Mouse (Mus musculus): ENCODE measurements around the gene Rcan2. TPM values are rescaled to one million over a fixed set of nuclear protein-coding genes. Genes with fewer than 3 reads are reported as not detected.

Gene Rcan2
- polyA plus RNA-seq, 1 experiment from 2014 or later, result 133 TPM

DNA sequence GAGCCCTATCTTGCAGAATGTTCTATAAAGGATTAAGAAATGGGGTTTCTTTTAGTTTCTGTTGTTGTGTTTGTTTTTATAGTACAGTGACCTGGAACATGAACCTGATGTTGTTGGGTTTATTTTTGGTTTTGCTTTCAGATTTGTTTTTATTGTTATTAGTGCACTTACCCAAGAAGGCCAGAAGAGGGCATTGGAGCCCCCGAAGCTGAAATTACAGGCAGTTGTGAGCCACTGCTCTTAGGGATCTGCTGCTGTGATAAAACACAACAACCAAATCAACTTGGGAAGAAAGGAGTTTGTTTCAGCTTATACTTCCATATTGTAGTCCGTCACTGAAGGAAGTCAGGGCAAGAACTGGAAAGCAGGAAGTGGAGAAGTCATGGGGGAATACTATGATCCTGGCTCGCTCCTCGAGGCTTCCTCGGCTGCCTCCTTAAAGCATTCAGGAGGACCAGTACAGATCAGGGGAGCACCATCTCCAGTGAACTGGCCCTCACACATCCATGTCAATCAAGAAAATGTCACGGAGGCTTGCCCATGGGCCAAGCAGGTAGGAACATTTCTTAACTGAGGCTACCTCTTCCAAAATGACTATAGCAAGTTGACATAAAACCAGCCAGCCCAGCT, 275.0 kb downstream of the Rcan2 start:
- H3K27ac ChIP-seq (ENCODE audit: low read length), result no peak overlapping the region
- peaks cover 11% of the 10 kb centered on the region for H3K4me1 ChIP-seq (ENCODE audit: control insufficient read depth, insufficient read depth, low read length)
- no peak overlapping the region for H3K4me2 ChIP-seq (ENCODE audit: low read length)
- no peaks in the 10 kb centered on the region for H3K27me3 ChIP-seq (ENCODE audit: control insufficient read depth, insufficient read depth, low read depth, low read length)
- H3K36me3 ChIP-seq (ENCODE audit: control insufficient read depth, insufficient read depth, low read length), result peaks cover 7% of the 10 kb centered on the region
- no peak overlapping the region for H3K9ac ChIP-seq (ENCODE audit: low read depth, low read length)
- no peak for ATAC-seq
- 58% methylated on average over 6 of the region's 6 CpGs for WGBS
- no peaks in the 10 kb centered on the region; the same call in 1 of the 2 replicates for H3K9me3 ChIP-seq (replicated peaks; ENCODE audit: control insufficient read depth, low read length, poor library complexity, severe bottlenecking)
- H3K4me3 ChIP-seq (ENCODE audit: low read depth, low read length), result no peak overlapping the region

GRCm38 (mm10) chr17:44077146-44077842, 276.1 kb downstream of the Rcan2 start:
- H3K9me3 ChIP-seq (replicated peaks; ENCODE audit: control insufficient read depth, low read length, poor library complexity, severe bottlenecking), result no peaks in the 10 kb centered on the region; the same call in 1 of the 2 replicates
- 85% methylated on average over 12 of the region's 12 CpGs for WGBS
- ATAC-seq, result no peak

DNA sequence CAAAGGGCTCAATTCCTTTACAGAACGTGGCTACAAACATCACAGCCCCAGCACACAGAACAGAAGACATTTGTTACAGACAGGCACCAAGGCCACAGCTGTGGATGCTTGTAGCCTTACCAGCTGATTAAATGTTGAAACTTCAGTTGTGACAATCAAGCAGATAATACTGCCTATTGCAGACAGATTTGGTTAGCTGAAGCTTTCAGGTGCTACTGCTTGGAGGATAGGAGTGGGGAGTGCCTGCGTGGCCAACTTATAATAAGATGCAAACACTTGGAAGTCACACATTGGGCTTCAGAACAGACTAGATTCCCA, 276.7 kb downstream of the Rcan2 start:
- Histone ChIP-seq H3K4me1 (ENCODE audit: control insufficient read depth, insufficient read depth, low read length) (peaks cover 19% of the 10 kb centered on the region), H3K9me3 (replicated peaks; ENCODE audit: control insufficient read depth, low read length, poor library complexity, severe bottlenecking) (no peaks in the 10 kb centered on the region; the same call in 1 of the 2 replicates), H3K36me3 (ENCODE audit: control insufficient read depth, insufficient read depth, low read length) (peaks cover 18% of the 10 kb centered on the region), H3K4me3 (ENCODE audit: low read depth, low read length) (no peak overlapping the region), H3K27ac (ENCODE audit: low read length) (no peak overlapping the region), H3K9ac (ENCODE audit: low read depth, low read length) (no peak overlapping the region), H3K27me3 (ENCODE audit: control insufficient read depth, insufficient read depth, low read depth, low read length) (no peaks in the 10 kb centered on the region), H3K4me2 (ENCODE audit: low read length) (no peak overlapping the region)
- ATAC-seq, result no peak
- WGBS, result 70% methylated on average over 2 of the region's 2 CpGs

More at GRCm38 (mm10) chr17:44077146-44077842, 276.1 kb downstream of the Rcan2 start:
- Histone ChIP-seq H3K9ac (ENCODE audit: low read depth, low read length) (no peak overlapping the region), H3K27ac (ENCODE audit: low read length) (no peak overlapping the region), H3K36me3 (ENCODE audit: control insufficient read depth, insufficient read depth, low read length) (peaks cover 14% of the 10 kb centered on the region), H3K4me2 (ENCODE audit: low read length) (no peak overlapping the region), H3K27me3 (ENCODE audit: control insufficient read depth, insufficient read depth, low read depth, low read length) (no peaks in the 10 kb centered on the region), H3K4me1 (ENCODE audit: control insufficient read depth, insufficient read depth, low read length) (peaks cover 18% of the 10 kb centered on the region), H3K4me3 (ENCODE audit: low read depth, low read length) (no peak overlapping the region)

GRCm38 (mm10) chr17:44078631-44079350, 277.6 kb downstream of the Rcan2 start, which contains the start of gene Enpp5:
Gene Enpp5 (plus strand): TSS chr17:44078813.
- peak within 1 kb of the TSS; percentile 90 for H3K9ac ChIP-seq (ENCODE audit: low read depth, low read length)
- peaks cover 19% of the 10 kb centered on the region for H3K4me1 ChIP-seq (ENCODE audit: control insufficient read depth, insufficient read depth, low read length)
- no peaks in the 10 kb centered on the region for H3K27me3 ChIP-seq (ENCODE audit: control insufficient read depth, insufficient read depth, low read depth, low read length)
- peak; percentile 99 for ATAC-seq
- H3K9me3 ChIP-seq (replicated peaks; ENCODE audit: control insufficient read depth, low read length, poor library complexity, severe bottlenecking), result no peaks in the 10 kb centered on the region; the same call in 1 of the 2 replicates
- peak within 1 kb of the TSS; percentile 62 for H3K4me2 ChIP-seq (ENCODE audit: low read length)
- H3K27ac ChIP-seq (ENCODE audit: low read length), result peak within 1 kb of the TSS; percentile 96
- WGBS, result under 1% methylated on average over 31 of the region's 31 CpGs
- H3K36me3 ChIP-seq (ENCODE audit: control insufficient read depth, insufficient read depth, low read length), result peaks cover 28% of the 10 kb centered on the region
- H3K4me3 ChIP-seq (ENCODE audit: low read depth, low read length), result peak within 1 kb of the TSS; percentile 73

- H3K9me3 ChIP-seq (replicated peaks; ENCODE audit: control insufficient read depth, low read length, poor library complexity, severe bottlenecking), result no peaks in the 10 kb centered on the region; the same call in 1 of the 2 replicates
- no peak overlapping the region for H3K9ac ChIP-seq (ENCODE audit: low read depth, low read length)
- H3K36me3 ChIP-seq (ENCODE audit: control insufficient read depth, insufficient read depth, low read length), result peaks cover 49% of the 10 kb centered on the region
- no peak overlapping the region for H3K27ac ChIP-seq (ENCODE audit: low read length)
- WGBS, result 91% methylated on average over 4 of the region's 4 CpGs
- peaks cover 18% of the 10 kb centered on the region for H3K4me1 ChIP-seq (ENCODE audit: control insufficient read depth, insufficient read depth, low read length)
- no peak overlapping the region for H3K4me3 ChIP-seq (ENCODE audit: low read depth, low read length)
- H3K4me2 ChIP-seq (ENCODE audit: low read length), result no peak overlapping the region; the same call in 1 of the 2 replicates
- no peaks in the 10 kb centered on the region for H3K27me3 ChIP-seq (ENCODE audit: control insufficient read depth, insufficient read depth, low read depth, low read length)
- ATAC-seq, result no peak
These were observed 282.0 kb downstream of the Rcan2 start for GRCm38 (mm10) chr17:44083156-44083555.

- H3K36me3 ChIP-seq (ENCODE audit: control insufficient read depth, insufficient read depth, low read length), result peaks cover 36% of the 10 kb centered on the region
- H3K9me3 ChIP-seq (replicated peaks; ENCODE audit: control insufficient read depth, low read length, poor library complexity, severe bottlenecking), result no peaks in the 10 kb centered on the region
- no peaks in the 10 kb centered on the region for H3K4me1 ChIP-seq (ENCODE audit: control insufficient read depth, insufficient read depth, low read length)
- ATAC-seq, result no peak
- no peak overlapping the region for H3K4me3 ChIP-seq (ENCODE audit: low read depth, low read length)
- no peaks in the 10 kb centered on the region for H3K27me3 ChIP-seq (ENCODE audit: control insufficient read depth, insufficient read depth, low read depth, low read length)
- WGBS, result 89% methylated on average over 3 of the region's 3 CpGs
- H3K27ac ChIP-seq (ENCODE audit: low read length), result no peak overlapping the region
- no peak overlapping the region for H3K4me2 ChIP-seq (ENCODE audit: low read length)
- H3K9ac ChIP-seq (ENCODE audit: low read depth, low read length), result no peak overlapping the region
These were observed 287.1 kb downstream of the Rcan2 start for GRCm38 (mm10) chr17:44088226-44088625.

Other genes starting within 250 kb of the Rcan2 start
- gene Pla2g7, start 233.3 kb upstream of the Rcan2 start, polyA plus RNA-seq (2015; fragmentation: Nextera tagmentation; extraction: Ambion mirVana), result 24.5 and 51.2 TPM in 2 replicates
- gene Tdrd6, start 171.1 kb upstream of the Rcan2 start, polyA plus RNA-seq (2015; fragmentation: Nextera tagmentation; extraction: Ambion mirVana), result 0.52 and 1.5 TPM in 2 replicates
- gene Slc25a27, start 134.1 kb upstream of the Rcan2 start, polyA plus RNA-seq (2015; fragmentation: Nextera tagmentation; extraction: Ambion mirVana), result 123 and 129 TPM in 2 replicates
- 7.6 and 8.6 TPM in 2 replicates for gene Cyp39a1, start 133.9 kb upstream of the Rcan2 start, polyA plus RNA-seq (2015; fragmentation: Nextera tagmentation; extraction: Ambion mirVana)